Mouse (Mus musculus) layer of hippocampus, adult 8-10 months (tissue): ENCODE measurements at regions not wholly inside any gene's neighbourhood (a gene's known extent, or its start where the extent isn't known, plus 50 kb on each side); places are given as distances from the start of the nearest gene placed in this dataset.

Experiments used
- DNase-seq, 2 experiments: peaks; one replicate each; pipeline ENCODE4 v3.0.0; 2022; ENCODE audit warnings: low spot score in 2 of 2

- DNase-seq: no peak
Observed at GRCm38 (mm10) chr13:72691783-72692729, 63.4 kb downstream of the Irx2 start.

GRCm38 (mm10) chr13:72707469-72707868, 78.8 kb downstream of the Irx2 start:
- no peak for DNase-seq

DNA sequence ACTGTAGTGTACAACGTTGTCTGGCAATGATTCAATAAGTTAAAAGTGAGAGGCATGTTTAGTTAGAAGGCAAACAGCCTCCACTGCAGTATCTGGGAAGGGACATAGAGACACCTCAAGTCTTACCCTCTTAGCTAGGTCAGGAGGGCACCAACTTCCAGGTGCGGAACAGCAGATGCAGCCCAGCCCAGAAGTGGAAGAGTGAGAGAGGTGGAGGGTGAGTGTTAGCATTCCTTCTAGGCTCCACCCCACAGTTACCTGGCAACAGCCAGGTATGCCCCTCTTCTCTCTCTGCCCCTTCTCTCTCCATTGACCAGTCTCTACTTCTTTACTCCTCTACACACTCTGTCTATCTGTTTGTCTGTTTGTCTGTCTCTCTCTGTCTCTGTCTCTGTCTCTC, 80.1 kb downstream of the Irx2 start:
- no peak for DNase-seq

- no peak for DNase-seq
Observed at GRCm38 (mm10) chr13:72710051-72710450, 81.4 kb downstream of the Irx2 start.

DNA sequence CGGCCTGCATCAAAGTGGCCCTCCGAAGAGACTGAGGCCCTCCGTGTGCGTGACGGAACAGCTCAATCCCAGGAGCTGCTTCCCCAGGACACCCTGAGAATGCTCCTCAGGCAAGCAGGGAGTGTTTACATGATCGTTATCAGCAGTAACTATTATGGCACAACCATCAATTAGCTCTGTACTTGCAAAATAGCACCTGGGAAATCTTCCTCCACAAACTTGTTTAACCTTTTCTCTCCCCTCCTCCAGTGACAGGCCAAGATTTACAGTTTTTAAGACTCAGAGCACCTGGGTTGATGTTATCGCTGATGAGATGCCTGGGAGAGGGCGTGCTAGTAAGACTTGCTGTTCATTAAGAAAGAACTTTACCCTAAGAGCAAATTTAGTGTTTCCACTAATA, 82.5 kb downstream of the Irx2 start:
- no peak for DNase-seq

DNA sequence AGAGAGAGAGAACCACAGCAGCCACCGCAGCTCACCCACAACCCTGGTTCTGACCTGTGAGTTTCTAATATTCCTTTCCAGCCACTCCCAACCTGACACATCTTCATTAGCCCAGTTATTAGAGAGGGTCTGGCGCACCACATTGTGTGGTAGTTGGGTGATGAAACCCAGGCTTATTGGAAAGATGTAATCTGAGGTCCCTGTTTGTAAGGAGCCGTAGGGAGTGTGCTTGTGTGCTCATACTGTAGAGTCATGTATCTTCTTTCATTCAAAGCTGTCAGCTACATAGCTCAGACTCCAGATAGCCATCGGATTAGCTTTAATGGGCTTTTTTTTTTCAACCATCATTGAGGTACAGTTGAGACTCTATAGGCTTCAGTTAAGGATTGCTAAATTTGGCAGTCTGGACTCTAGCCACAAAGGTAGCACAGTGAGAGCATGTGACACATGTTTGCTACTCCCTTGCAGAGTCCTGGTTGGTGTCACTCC, 83.3 kb downstream of the Irx2 start:
- no peak for DNase-seq

GRCm38 (mm10) chr13:72714793-72715192, 86.2 kb downstream of the Irx2 start:
- DNase-seq: no peak

DNA sequence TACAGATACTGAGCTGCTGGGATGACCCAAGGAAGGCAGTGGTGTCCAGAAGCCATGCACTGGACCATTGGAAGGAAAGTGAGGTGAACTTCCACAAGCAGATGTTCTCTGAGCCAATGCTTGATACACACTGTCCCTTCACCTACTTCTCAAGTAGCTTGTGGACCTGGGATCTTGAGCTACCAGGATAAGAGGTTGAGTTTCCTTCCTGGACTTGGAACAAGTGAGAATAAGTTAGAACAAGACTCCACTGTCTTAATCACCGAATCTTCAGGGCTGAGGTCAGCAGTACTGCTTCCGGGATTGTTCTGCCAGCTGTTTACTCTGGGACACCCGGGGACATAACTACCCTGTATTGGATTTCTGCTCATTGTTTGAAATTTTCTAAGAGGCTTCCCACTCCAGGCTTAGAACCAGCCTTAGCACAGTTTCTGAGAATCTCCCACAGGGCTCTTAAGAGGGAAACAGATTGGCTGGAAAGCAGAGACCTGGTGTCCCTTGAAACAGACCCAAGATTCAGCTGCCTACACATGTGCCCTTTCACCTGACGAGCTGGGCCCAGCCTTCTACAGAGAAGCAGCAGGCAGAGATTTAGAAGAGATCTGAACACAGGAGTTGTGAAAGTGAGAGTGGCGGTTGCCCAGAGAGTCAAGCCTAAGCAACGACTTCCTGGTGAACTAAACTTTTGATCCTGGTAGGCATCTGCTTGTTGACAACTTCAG, 87.5 kb downstream of the Irx2 start:
- DNase-seq: no peak

DNA sequence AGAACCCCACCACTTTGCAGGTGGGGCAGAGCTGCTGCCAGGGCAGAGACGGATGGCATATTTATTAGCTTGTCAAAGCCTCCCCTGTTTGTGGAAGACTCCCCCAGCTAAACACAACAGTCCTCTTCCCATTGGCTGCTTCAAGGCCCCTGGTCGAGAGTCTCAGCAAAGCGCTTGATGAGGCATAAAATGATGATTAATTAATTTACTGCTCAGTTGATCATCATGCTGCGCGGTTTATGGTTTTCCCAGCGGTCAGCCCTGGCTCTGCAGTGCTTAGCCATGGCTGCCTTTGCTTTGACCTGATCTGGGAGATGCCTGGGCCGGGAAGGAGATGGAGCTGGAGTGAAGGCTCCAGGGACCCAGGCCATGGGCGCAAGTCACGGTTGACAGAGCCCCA, 98.5 kb downstream of the Irx2 start:
- DNase-seq: no peak

DNA sequence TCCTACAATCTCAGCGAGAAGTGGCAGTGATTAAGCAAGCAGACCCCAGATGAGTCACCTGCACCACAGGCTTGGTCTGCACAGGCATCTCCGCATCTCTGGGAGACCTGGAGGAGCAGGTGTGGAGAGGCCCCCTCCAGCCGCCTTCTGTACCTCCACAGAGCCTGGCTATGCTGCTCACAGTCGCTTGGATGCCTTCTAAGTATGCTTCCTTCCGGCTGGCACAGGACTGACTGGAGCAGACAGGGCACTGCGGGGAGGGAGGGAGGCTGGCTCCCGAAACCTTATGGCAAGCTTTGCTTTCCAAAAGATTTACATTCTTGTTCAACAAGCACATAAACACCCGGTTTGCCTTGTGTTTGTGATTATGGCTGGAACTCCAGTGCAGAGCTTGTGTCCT, 107.3 kb downstream of the Irx2 start:
- DNase-seq: no peak

- no peak for DNase-seq
Observed at GRCm38 (mm10) chr13:72736992-72737391, 108.4 kb downstream of the Irx2 start.

DNA sequence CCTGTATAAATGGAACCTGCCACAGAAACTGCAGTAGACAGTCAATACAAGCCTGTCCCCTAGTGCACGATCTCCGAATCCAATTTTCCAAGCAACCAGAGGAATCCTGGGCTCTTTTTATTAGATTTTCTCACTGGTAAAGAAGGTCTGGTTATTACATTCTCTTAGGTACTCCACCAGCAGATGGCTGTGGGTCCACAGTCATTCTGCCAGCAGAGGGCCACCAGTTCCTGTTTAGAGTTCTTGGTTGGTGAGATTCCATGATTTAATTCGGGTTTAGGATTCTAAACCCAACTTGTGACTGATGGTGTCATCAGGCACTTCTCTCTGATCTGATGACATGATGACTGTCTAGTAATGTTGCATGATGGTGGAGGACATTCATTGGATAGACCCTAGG, 118.6 kb downstream of the Irx2 start:
- DNase-seq: no peak

GRCm38 (mm10) chr13:72755036-72755435, 126.4 kb downstream of the Irx2 start:
- no peak for DNase-seq

DNA sequence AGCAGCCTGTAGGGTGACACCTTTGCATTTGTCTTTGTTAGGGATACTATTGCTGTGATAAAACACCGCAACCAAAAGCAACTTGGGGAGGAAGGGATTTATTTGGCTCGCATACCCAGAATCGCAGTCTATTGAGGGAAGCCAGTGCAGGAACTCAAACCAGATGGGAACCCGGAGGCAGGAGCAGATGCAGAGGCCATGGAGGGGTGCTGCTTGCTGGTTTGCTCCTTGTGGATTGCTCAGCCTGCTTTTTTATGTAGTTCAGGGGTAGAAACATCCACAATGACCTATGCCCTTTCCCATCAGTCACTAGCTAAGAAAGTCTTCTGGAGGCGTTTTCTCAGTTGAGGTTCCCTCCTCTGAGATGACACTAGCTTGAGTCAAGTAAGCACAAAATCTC, 133.9 kb downstream of the Irx2 start:
- DNase-seq: no peak

GRCm38 (mm10) chr13:72763337-72763736, 134.7 kb downstream of the Irx2 start:
- DNase-seq: no peak

GRCm38 (mm10) chr13:72767306-72767705, 138.7 kb downstream of the Irx2 start:
- no peak for DNase-seq

- peak; percentile 52 to 64 for DNase-seq
Observed at GRCm38 (mm10) chr13:72769007-72769595, 140.5 kb downstream of the Irx2 start.

- no peak for DNase-seq
Observed at GRCm38 (mm10) chr13:72783026-72783726, 154.6 kb downstream of the Irx2 start.

DNA sequence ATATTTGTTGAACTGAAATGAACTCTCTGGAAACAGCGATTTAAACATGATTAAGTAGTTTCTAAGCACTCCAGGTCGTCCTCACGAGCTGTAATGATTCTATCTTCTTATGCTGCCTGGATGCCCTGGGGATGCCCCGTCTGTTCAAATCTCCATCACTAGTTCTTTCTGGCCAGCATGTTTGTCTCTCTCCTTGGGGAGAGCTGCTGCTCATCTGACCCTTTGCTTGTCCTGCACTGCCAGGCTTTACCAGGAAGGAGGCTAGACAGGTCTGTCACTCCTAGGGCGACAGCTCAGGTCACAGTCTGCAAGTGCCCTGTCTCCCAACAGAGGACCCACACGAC, 155.1 kb downstream of the Irx2 start:
- no peak for DNase-seq

DNA sequence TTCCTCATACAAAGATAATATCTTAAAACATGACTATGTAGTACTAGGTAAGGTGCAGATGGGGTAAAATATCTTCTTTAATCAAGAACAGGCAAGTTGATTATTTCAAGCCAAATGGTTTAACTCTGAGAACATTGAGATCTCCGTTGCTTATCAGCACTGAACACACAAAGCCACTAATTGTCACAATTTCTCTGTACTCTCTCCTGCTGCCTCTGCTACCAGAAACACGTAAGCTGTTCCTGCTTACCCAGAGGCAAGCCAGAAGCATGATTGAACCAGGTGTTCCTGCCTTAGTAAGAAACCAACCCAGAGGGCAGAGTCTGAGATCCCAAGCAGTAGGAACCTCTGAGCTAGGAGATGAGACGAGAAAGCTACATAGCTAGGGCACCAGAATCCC, 164.1 kb downstream of the Irx2 start:
- DNase-seq: no peak

- DNase-seq: no peak
Observed at GRCm38 (mm10) chr13:72800021-72800420, 171.4 kb downstream of the Irx2 start.

DNA sequence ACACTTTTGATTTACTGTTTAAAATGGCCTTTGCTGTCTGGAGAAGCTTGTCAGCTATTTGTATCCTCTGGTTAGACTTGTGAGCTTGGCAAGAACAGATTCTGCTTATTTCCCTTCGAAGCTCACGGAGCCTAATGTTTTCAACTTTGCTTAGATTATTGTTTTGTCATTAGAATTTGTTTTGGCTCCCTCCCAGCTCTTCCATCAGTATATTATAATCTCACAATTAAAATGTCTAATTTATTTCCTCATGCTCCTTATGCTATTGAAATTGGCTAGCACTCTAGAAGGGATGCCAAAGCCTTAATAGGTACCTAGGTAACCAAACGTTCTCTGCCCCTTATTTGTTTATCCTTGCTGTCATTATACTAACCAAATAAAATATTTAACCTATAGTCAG, 171.9 kb downstream of the Irx2 start:
- no peak for DNase-seq
